Mouse (Mus musculus) hindbrain, postnatal 0 days (tissue): ENCODE data around the gene Prkag3. TPM values are rescaled to one million over a fixed set of nuclear protein-coding genes. Genes with fewer than 3 reads are reported as not detected.

Experiments
- ATAC-seq: fragments of 200-750 bp; cut with Nextera tagmentation; 2 replicates; pipeline ENCODE4 v1.8.0; 2017; ENCODE audit warnings: mild to moderate bottlenecking, moderate TSS enrichment, moderate library complexity
- DNase-seq: peaks from one replicate; pipeline ENCODE4 v3.0.0-alpha.2; 2015; ENCODE audit warnings: low spot score
- H3K27ac ChIP-seq: fragments of 300-500 bp; sonication (generic); 2 replicates; pipeline ENCODE4 v1.5.1; 2014; ENCODE audit warnings: mild to moderate bottlenecking
- H3K27me3 ChIP-seq: fragments of 300-500 bp; sonication (generic); 2 replicates; pipeline ENCODE4 v1.6.1; 2014; ENCODE audit warnings: low read length, mixed read lengths; ENCODE audit not compliant: insufficient read depth
- H3K36me3 ChIP-seq: fragments of 300-500 bp; sonication (generic); 2 replicates; pipeline ENCODE4 v1.6.1; 2014; ENCODE audit warnings: low read length, mixed read lengths; ENCODE audit not compliant: insufficient read depth
- H3K4me1 ChIP-seq: fragments of 300-500 bp; sonication (generic); 2 replicates; pipeline ENCODE4 v1.6.1; 2014; ENCODE audit warnings: antibody characterized with exemption, low read length, mixed read lengths; ENCODE audit not compliant: insufficient read depth
- H3K4me2 ChIP-seq: fragments of 300-500 bp; sonication (generic); 2 replicates; pipeline ENCODE4 v1.6.1; 2014; ENCODE audit warnings: low read depth, mild to moderate bottlenecking, low read length, moderate library complexity, mixed read lengths
- H3K4me3 ChIP-seq: fragments of 300-500 bp; sonication (generic); 2 replicates; pipeline ENCODE4 v1.5.1; 2014; ENCODE audit warnings: low read length
- H3K9ac ChIP-seq: fragments of 300-500 bp; sonication (generic); replicated peaks from 2 replicates; pipeline ENCODE4 v1.6.1; 2014; ENCODE audit warnings: mild to moderate bottlenecking, low read length, moderate library complexity, mixed read lengths
- H3K9me3 ChIP-seq: fragments of 300-500 bp; sonication (generic); 2 replicates; pipeline ENCODE4 v1.6.1; 2016; ENCODE audit warnings: low read length, mixed read lengths
- CTCF ChIP-seq: IDR thresholded peaks from 2 replicates; pipeline ENCODE4 v1.5.1; 2016; ENCODE audit warnings: antibody characterized with exemption, control low read depth, low read depth
- WGBS: fragments of 180-500 bp; shearing (Covaris S2); extraction: QIAGEN DNeasy Blood & Tissue Kit; methylation state at CpG from one replicate; pipeline ENCODE4 v1.1.7; 2014; 5-methylcytosine and 5-hydroxymethylcytosine counted together
- polyA plus RNA-seq: library from polyadenylated mRNA; unstranded; fragments of >200 nt; fragmentation: Nextera tagmentation; extraction: Ambion mirVana; gene quantifications from 2 replicates; pipeline ENCODE4 v1.2.1, GENCODE M21; 2015
- total RNA-seq: library from RNA; depleted of rRNA; stranded (reverse); fragments of >200 nt; gene quantifications from 2 replicates; pipeline ENCODE4 v1.2.3, GENCODE M21; 2014

Prkag3 gene
- total and polyA plus RNA-seq, 2 experiments from 2014 or later, result not detected

DNA sequence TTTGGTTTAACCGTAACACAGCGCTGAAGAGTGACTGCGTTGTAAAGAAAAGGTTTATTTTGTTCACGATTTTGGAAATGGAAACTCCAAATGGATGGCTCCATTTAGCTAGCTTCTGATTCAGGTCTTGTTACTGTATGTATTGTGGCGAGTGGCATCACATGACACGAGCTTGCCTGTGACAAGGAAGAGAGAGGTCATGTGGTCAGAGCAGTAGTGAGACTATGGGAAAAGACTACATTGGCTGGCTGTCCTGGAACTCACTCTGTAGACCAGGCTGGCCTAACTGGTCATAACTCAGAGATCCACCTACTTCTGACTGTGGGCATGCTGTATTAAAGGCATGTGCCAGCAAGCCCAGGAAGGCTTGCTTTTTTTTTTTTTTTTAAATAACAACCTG lies 33.1 kb downstream of the Prkag3 start:
- H3K36me3 ChIP-seq, result no peaks in the 10 kb centered on the region
- DNase-seq, result no peak
- no peak overlapping the region for H3K4me3 ChIP-seq
- no peak for TF ChIP-seq CTCF
- H3K9me3 ChIP-seq, result no peaks in the 10 kb centered on the region
- no peak for ATAC-seq
- no peak overlapping the region for H3K27ac ChIP-seq
- 0 out of 2 replicates have a peak, but pooled peaks cover 8% of the 10 kb centered on the region for H3K4me1 ChIP-seq
- 91% methylated on average over 6 of the region's 6 CpGs for WGBS
- no peaks in the 10 kb centered on the region for H3K27me3 ChIP-seq
- H3K9ac ChIP-seq, result no peak overlapping the region
- H3K4me2 ChIP-seq, result no peak overlapping the region

DNA sequence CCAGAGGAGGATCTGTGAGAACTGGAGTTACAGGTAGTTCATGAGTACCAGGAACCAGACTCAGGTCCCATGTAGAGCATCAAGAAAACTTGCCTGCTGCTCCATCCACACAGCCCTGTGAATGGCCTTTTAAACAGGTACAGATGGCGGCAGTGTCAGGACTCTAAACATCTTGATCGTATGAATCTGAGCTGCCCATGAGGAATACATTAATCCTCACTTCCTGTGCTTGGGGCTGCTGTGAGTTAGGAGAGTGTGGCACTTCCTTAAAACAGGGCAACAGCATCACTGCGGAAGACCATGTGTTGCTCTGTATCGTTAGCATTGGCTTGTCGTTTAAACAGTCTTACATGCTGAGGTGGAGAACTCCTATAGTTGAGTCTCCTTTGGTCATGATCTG lies 33.6 kb downstream of the Prkag3 start:
- 82% methylated on average over 5 of the region's 5 CpGs for WGBS
- ATAC-seq (no peak), DNase-seq (no peak)
- Histone ChIP-seq H3K4me1 (0 out of 2 replicates have a peak, but pooled peaks cover 8% of the 10 kb centered on the region), H3K27ac (no peak overlapping the region), H3K9ac (no peak overlapping the region), H3K36me3 (no peaks in the 10 kb centered on the region), H3K4me2 (no peak overlapping the region), H3K27me3 (no peaks in the 10 kb centered on the region), H3K4me3 (no peak overlapping the region), H3K9me3 (no peaks in the 10 kb centered on the region)
- TF ChIP-seq CTCF, result no peak

GRCm38 (mm10) chr1:74714967-74715366 lies 34.1 kb downstream of the Prkag3 start:
- ATAC-seq (no peak), DNase-seq (no peak)
- no peaks in the 10 kb centered on the region for H3K9me3 ChIP-seq
- H3K27ac ChIP-seq, result no peak overlapping the region
- no peaks in the 10 kb centered on the region for H3K27me3 ChIP-seq
- 61% methylated on average over 2 of the region's 2 CpGs for WGBS
- no peak overlapping the region for H3K4me3 ChIP-seq
- no peak overlapping the region for H3K9ac ChIP-seq
- H3K4me2 ChIP-seq, result no peak overlapping the region
- no peaks in the 10 kb centered on the region for H3K36me3 ChIP-seq
- H3K4me1 ChIP-seq, result 0 out of 2 replicates have a peak, but pooled peaks cover 8% of the 10 kb centered on the region
- no peak for TF ChIP-seq CTCF

GRCm38 (mm10) chr1:74713859-74714730 lies 34.9 kb downstream of the Prkag3 start:
- DNase-seq, result no peak
- ATAC-seq, result no peak
- Histone ChIP-seq H3K9ac (peak overlapping the region; percentile 50), H3K4me1 (0 out of 2 replicates have a peak, but pooled peaks cover 8% of the 10 kb centered on the region), H3K27ac (no peak overlapping the region), H3K27me3 (no peaks in the 10 kb centered on the region), H3K36me3 (no peaks in the 10 kb centered on the region), H3K4me3 (peak overlapping the region; percentile 41), H3K9me3 (no peaks in the 10 kb centered on the region), H3K4me2 (peak overlapping the region; percentile 91)
- no peak for TF ChIP-seq CTCF
- 26% methylated on average over 12 of the region's 12 CpGs for WGBS

DNA sequence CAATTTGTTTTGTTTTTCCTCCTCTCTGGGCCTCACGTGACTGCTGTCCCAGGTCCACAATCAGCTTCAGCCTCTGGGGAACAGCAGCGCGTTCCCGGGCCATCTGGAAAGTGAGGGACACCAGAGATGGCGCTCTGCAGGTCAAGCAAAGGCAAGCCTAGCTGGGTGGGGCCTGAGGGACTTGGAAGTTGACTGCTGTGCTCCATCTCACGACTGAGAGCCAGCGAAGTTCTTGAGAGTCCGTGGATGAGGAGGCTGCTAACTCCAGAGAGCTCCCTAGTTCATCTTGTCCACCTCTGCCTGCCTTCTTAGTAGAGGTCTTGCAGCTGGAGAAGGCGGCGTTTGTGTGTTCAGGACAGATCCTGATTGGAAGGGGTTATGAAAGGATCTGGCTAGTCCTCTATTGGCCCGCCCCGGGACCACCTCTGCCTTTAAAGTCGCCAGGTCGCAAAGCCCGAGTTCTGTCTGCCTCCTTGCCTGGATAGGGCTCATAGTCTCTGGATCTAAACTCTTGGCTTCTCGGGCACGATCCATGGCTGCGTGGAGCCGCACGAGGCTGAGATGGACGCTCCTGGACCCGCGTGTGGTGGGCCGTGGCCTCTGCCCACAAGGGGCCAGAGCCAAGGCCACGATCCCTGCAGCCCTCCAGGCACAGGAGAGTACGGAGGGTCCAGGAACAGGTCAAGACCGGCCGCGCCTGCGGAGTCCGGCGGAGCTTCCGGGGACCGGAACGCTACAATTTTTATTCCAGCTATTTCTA lies 35.7 kb downstream of the Prkag3 start, which contains the start of gene Cyp27a1:
Gene Cyp27a1, plus strand, starts transcription at position 476 of the 760 bp plus-strand sequence.
- peak within 1 kb of the TSS; percentile 91 for H3K4me2 ChIP-seq
- ATAC-seq, result peak; percentile 64; the same call in 1 of the 2 replicates
- H3K27ac ChIP-seq, result no peak within 1 kb of the TSS
- H3K9me3 ChIP-seq, result no peaks in the 10 kb centered on the region
- TF ChIP-seq CTCF, result 0 out of 2 replicates have a peak, but pooled peaks have one; percentile 25
- 4% methylated on average over 35 of the region's 35 CpGs for WGBS
- no peaks in the 10 kb centered on the region for H3K36me3 ChIP-seq
- peak; percentile 39 for DNase-seq
- no peaks in the 10 kb centered on the region for H3K27me3 ChIP-seq
- peak within 1 kb of the TSS; percentile 50 for H3K9ac ChIP-seq
- H3K4me3 ChIP-seq, result peak within 1 kb of the TSS; percentile 41
- 0 out of 2 replicates have a peak, but pooled peaks cover 8% of the 10 kb centered on the region for H3K4me1 ChIP-seq

- Histone ChIP-seq H3K27me3 (no peaks in the 10 kb centered on the region), H3K4me3 (peak overlapping the region; percentile 41), H3K9me3 (no peaks in the 10 kb centered on the region), H3K36me3 (no peaks in the 10 kb centered on the region), H3K27ac (no peak overlapping the region), H3K4me1 (0 out of 2 replicates have a peak, but pooled peaks cover 8% of the 10 kb centered on the region), H3K4me2 (peak overlapping the region; percentile 91), H3K9ac (no peak overlapping the region)
- no peak for TF ChIP-seq CTCF
- ATAC-seq (no peak), DNase-seq (no peak)
- 38% methylated on average over 5 of the region's 5 CpGs for WGBS
Measured at GRCm38 (mm10) chr1:74712461-74713098, 36.4 kb downstream of the Prkag3 start.
